Mouse (Mus musculus) neutrophil, adult 83 days (primary cell): ENCODE data around the gene Batf. TPM values are rescaled to one million over a fixed set of nuclear protein-coding genes. Genes with fewer than 3 reads are reported as not detected.

Experiments used
- total RNA-seq, 2 experiments: library from RNA; stranded (reverse); gene quantifications; one replicate each; pipeline ENCODE4 v1.2.4; 2023

Gene Batf
- 10 to 100 TPM; 13.8 to 16.4 TPM for total RNA-seq

GRCm38 (mm10) chr12:85686466-85687216 is at the start of gene Batf:
Batf (plus strand) TSS chr12:85686669.

GRCm38 (mm10) chr12:85745827-85746695 is 59.6 kb downstream of the Batf start, which contains the start of gene Flvcr2:
Flvcr2 (plus strand) TSS chr12:85746539.

Other genes starting within 250 kb of the Batf start
- gene Fos, start 212.8 kb upstream of the Batf start, total RNA-seq, result 1,000 to 10,000 TPM; 5,056 to 6,096 TPM
- 10 to 100 TPM; 66.3 to 84.9 TPM for gene Jdp2, start 87.6 kb upstream of the Batf start, total RNA-seq
- under 1 TPM in 1 of 2 experiments, not detected in 1; 0.39 TPM for gene Flvcr2, start 59.9 kb downstream of the Batf start, total RNA-seq
- gene Erg28, start 137.9 kb downstream of the Batf start, total RNA-seq, result 10 to 100 TPM; 15.3 to 17.8 TPM
- 10 to 100 TPM in 1 of 2 experiments, 1 to 10 TPM in 1; 9.9 to 13.6 TPM for gene Ttll5, start 138.0 kb downstream of the Batf start, total RNA-seq